Mouse (Mus musculus): ENCODE results near the gene Olfr707.
"Not testable (repeated sequence)": the region's sequence is repeated elsewhere in the genome, so short reads cannot be mapped to it uniquely, and the experiment has no call there.

The Olfr707 gene

DNA sequence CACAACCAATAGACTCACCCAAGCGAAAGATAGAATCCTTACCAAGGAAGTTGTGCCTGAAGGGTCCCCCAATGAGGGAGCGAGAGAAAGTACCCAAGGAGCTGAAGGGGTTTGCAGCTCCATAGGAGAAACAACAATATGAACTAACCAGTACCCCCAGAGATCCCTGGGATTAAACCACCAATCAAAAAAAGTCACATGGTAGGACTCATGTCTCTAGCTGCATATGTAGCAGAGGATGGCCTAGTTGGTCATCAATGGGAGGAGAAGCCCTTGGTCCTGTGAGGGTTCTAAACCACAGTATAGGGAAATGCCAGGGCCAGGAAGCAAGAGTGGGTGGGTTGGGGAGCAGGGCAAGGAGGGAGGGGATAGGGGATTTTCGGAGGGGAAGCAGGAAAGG is at the start of gene Olfr707:
Olfr707 (minus strand) TSS at position 101 of the 400 bp plus-strand sequence.
- not testable (repeated sequence) for DNase-seq

DNA sequence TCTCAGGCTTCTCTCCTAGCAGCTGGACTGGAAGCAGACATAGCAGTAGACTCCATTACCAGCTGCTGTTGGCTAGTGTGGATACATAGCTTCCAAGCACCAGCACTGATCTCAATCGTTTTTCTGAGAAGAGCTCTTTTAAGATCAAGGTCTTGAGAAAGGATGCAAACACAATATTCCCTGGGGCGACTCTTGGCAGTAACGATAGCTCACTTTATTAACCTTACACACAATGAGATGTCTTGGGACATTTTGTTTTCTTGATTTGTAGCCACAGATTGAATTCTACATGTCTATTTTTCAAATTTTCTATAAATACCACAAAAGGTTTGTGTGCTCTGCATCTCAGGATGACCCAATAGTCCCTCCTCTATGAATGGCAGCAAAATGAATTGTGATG is 47.2 kb upstream of the Olfr707 start, which contains the start of gene Olfr710:
Olfr710 (minus strand) TSS at position 101 of the 400 bp plus-strand sequence.
- DNase-seq = no peak

DNA sequence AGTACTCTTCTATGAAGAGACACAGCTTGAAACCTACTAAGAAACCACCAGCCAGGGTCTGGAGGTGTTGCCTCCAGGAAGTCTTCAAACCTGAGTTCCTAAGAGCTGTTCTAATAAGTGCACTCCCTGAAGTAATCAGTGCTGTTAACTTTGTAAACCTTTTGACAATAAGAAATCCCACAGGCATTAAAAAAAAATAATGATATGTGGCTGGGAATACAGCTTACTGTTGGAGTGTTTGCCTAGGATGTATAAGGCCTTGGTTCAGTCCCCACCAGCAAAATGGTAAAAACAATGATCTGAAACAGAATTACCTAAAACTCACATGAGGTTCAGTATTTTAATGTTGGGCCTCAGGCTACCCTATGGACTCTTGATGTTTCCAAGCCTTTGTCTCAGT is 31.1 kb upstream of the Olfr707 start, which contains the start of gene Olfr709-ps1:
Olfr709-ps1 (minus strand) TSS at position 101 of the 400 bp plus-strand sequence.
- no peak for DNase-seq

DNA sequence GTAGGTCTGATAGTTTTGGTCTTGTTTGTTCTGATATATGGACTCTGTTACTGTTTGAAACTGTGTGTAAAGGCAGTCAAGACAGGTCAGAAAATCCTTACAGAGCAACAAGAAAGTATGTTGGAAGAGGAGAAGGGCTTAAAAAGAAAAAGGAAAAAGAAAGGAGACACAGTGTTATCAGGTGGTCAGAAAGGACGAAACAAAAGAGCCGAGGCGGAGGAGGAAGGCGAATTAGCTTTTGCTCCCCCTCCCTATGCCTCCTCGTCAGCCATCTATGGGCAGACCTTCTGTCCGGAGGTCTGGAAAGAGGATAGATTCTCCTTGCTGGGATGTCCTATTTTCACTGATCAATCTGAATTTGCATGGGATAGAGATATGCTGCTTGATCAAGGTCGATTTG is 19.9 kb upstream of the Olfr707 start:
- not testable (repeated sequence) for DNase-seq

DNA sequence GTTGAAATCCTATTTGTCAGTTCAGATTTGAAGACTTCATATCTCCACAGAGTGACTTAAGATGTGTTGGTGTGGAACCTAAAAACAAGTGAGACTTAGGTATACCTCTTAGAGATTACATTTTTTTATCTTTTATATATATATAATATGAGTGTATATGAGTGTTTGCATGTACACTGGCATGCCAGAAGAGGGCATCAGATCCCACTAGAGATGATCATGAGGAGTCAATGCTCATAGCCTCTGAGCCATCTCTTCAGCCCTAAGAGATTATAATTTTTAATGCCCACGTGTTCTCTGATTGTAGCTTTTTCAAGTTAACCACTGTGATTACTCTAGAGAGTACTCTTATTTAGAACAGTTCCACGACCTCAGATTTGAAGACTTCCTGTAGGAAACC is 6.6 kb upstream of the Olfr707 start, which contains the start of gene Olfr1532-ps1:
Olfr1532-ps1 (plus strand) TSS at position 326 of the 400 bp plus-strand sequence.
- no peak for DNase-seq

DNA sequence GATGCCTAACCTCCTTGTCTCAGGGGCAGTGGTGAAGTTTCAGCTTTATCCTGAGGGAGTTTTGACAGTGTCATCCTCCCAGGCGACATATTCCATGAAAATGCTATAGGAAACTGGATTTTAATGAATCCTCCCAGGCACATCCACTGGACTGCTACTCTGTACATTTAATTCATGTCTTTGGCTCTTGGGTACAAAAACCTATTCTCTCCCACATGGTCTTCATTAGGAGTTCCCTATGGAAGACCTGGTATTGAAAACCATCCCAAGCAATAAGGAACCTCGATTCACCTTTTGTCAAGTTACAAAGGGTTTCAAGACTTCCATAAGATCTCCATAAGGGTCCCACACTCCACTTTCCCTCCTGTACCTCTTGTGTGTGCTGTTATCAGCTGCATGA is 13.0 kb downstream of the Olfr707 start, which contains the start of gene Olfr706:
Olfr706 (minus strand) TSS at position 101 of the 400 bp plus-strand sequence.
- no peak for DNase-seq

DNA sequence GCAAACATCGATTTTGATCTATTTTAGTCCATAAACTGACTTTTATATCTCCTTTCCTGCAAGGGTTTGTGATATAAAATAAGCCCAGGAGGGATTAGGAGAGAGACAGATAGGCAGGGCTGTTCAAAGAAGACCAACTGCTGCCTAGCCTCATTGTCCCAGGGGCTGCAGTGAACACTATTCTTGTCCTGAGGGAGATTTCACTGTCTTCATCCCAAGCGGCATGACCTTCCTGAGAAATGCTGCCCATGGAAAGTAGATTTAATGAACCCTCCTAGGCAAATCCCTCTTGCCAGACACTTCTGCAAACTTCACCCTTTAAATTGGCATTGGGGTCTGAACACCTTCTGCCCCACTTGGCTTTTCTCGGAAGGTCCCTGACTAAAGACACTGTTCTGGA is 24.2 kb downstream of the Olfr707 start, which contains the start of gene Olfr705:
Olfr705 (minus strand) TSS at position 101 of the 400 bp plus-strand sequence.
- DNase-seq = no peak

DNA sequence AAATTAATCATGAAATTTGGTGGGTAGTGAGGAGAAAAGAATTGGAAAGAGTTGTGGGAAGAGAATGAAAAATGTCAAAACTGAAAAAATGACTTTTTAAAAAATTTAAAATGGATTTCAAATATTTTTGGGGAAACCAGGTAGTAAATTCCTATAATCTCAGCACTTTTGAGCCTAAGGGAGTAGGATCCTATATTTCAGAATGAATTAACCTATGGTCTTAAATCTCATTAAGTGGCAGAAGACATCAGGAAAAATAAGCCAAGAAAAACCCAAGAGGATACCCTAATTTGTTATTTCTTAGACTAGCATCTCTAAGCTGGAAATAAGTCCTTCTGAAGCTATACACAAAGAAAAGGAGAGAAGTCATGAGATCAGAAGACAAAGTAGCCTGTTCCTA is 38.2 kb downstream of the Olfr707 start, which contains the start of gene Olfr704:
Olfr704 (plus strand) TSS at position 301 of the 400 bp plus-strand sequence.
- no peak for DNase-seq

DNA sequence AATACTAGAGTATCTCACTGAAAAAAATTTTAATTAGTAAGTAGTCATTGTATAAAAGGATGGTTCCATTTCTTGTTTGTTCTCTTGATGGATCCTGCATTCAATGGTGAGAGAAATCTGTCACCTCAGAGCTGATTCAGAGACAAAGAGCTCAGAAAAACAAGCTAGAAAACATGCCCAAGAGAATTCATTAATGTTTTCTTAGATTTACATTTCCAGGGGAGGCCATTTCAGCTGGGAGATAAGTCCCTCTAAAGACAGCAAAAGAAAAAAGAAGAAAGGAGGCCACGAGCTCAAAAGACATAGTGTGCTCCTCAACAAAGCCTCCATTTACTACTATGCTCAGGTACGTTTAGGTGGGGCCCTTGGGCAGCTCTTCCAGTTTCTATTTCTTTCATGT is 58.0 kb downstream of the Olfr707 start, which contains the start of gene Olfr703:
Olfr703 (plus strand) TSS at position 301 of the 400 bp plus-strand sequence.
- no peak for DNase-seq
